Mouse (Mus musculus) urinary bladder, postnatal 4 days (tissue): ENCODE measurements around the gene Snrpb2.

ENCODE experiments used
- DNase-seq, 2 experiments: peaks; one replicate each; pipeline ENCODE4 v3.0.0; 2021 to 2022; ENCODE audit warnings: low spot score in 2 of 2

Snrpb2 gene

GRCm38 (mm10) chr2:143094761-143095160, 31.9 kb downstream of the Snrpb2 start:
- DNase-seq = no peak

- no peak for DNase-seq
Observed at GRCm38 (mm10) chr2:143097170-143097569, 34.3 kb downstream of the Snrpb2 start.

- DNase-seq = no peak
Observed at GRCm38 (mm10) chr2:143113859-143114258, 51.0 kb downstream of the Snrpb2 start.

GRCm38 (mm10) chr2:143114716-143115115, 51.9 kb downstream of the Snrpb2 start:
- DNase-seq = no peak

- no peak for DNase-seq
Observed at GRCm38 (mm10) chr2:143117453-143117852, 54.6 kb downstream of the Snrpb2 start.

GRCm38 (mm10) chr2:143118221-143118620, 55.4 kb downstream of the Snrpb2 start:
- DNase-seq = no peak
